9 mouse cellular contexts compared by ENCODE assay signal in the genomic region with DNA sequence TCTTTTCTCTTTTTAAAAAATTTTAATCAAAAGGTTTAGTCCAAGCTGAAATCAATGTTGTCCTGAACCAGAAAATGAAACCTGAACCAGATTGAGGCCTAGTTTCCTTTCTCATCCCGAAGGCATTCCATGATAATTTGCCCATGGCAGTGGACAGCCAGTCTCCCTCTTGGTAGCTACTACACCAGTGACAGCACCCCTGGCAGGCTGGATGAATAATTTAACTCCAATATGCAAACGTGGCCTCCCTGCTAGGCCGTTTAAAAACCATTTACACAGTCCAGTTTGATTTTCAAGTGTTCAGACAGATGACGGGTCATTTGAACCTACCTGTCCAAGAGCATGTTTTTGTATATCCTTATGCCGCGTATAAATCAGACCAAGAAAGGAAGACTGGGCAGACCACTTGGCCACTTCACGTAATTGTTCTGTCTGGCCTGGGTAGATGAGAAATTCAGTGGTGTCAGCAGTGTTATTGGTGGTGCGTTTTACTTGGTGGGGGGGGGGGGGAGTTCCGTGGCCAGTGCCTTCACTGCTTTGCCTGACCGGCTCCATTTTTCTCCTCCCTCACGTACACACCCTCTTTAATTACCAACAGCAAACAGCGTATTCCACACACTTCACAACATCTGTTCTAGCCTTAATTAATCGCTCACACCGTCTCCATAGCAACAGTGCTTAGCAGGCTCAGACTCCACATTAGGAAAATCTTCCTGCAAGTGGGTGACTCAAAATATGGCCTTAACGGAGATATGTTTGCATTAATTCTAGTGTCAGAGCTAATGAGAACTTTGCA.
DNase-seq lines count a peak whose midpoint lies in the region; ATAC-seq lines count a peak whose summit lies in the region.
"Had no signal": no experiment of that assay in that cellular context is flagged by ENCODE, and none has a peak within 500 bp of the region (broad histone marks: within the 10 kb centered on the region; RNA-seq: fewer than 3 reads in every experiment).

No protein-coding gene starts in this region.

- ATAC-seq in neural tube, embryonic 11.5 days (ENCODE audit: insufficient read depth, low FRiP score, low TSS enrichment): peak; percentile 68
- peak; percentile 87 for ATAC-seq in forebrain, embryonic 16.5 days
- ATAC-seq: Patski had no signal

- no peaks in the 10 kb centered on the region for H3K9me3 ChIP-seq in neural tube, embryonic 11.5 days (ENCODE audit: control insufficient read depth, low read length)
- no peaks in the 10 kb centered on the region for H3K9me3 ChIP-seq in forebrain, embryonic 16.5 days (ENCODE audit: control insufficient read depth, low read length)
- H3K9me3 ChIP-seq in limb, embryonic 10.5 days (replicated peaks): no peaks in the 10 kb centered on the region

- 54% methylated on average over 15 of the region's 15 CpGs for WGBS in neural tube, embryonic 11.5 days
- 7% methylated on average over 15 of the region's 15 CpGs for whole genome bisulfite sequencing in forebrain, embryonic 16.5 days
- 45% methylated on average over 15 of the region's 15 CpGs for WGBS in limb, embryonic 10.5 days

- no peaks in the 10 kb centered on the region for H3K36me3 ChIP-seq in neural tube, embryonic 11.5 days (ENCODE audit: control insufficient read depth, insufficient read depth, low read length)
- no peaks in the 10 kb centered on the region for H3K36me3 ChIP-seq in forebrain, embryonic 16.5 days (ENCODE audit: control insufficient read depth, insufficient read depth)
- H3K36me3 ChIP-seq in limb, embryonic 10.5 days: no peaks in the 10 kb centered on the region

- H3K4me2 ChIP-seq in neural tube, embryonic 11.5 days (ENCODE audit: low read depth): no peak overlapping the region
- peak overlapping the region; percentile 19 for H3K4me2 ChIP-seq in forebrain, embryonic 16.5 days (ENCODE audit: low read length)

- H3K27me3 ChIP-seq in neural tube, embryonic 11.5 days (ENCODE audit: control insufficient read depth, insufficient read depth, low read length): no peaks in the 10 kb centered on the region
- no peaks in the 10 kb centered on the region for H3K27me3 ChIP-seq in forebrain, embryonic 16.5 days (replicated peaks; ENCODE audit: control insufficient read depth, insufficient read depth, low read length)
- no peaks in the 10 kb centered on the region for H3K27me3 ChIP-seq in limb, embryonic 10.5 days (ENCODE audit: low read depth, poor library complexity, severe bottlenecking)
- H3K27me3 ChIP-seq: Patski had no signal

- no peak overlapping the region for H3K4me3 ChIP-seq in neural tube, embryonic 11.5 days (ENCODE audit: low read depth, low read length)
- no peak overlapping the region for H3K4me3 ChIP-seq in forebrain, embryonic 16.5 days (replicated peaks; ENCODE audit: low read length)
- no peak overlapping the region; the same call in 1 of the 2 replicates for H3K4me3 ChIP-seq in limb, embryonic 10.5 days

- H3K4me1 ChIP-seq in neural tube, embryonic 11.5 days (ENCODE audit: control insufficient read depth, insufficient read depth, low read length): peaks cover 6% of the 10 kb centered on the region; the same call in 1 of the 2 replicates
- H3K4me1 ChIP-seq in forebrain, embryonic 16.5 days (replicated peaks; ENCODE audit: control insufficient read depth, insufficient read depth, low read length): peaks cover 26% of the 10 kb centered on the region
- peaks cover 43% of the 10 kb centered on the region for H3K4me1 ChIP-seq in limb, embryonic 10.5 days

- no peak overlapping the region for H3K9ac ChIP-seq in neural tube, embryonic 11.5 days (ENCODE audit: low read length)
- H3K9ac ChIP-seq in forebrain, embryonic 16.5 days (replicated peaks; ENCODE audit: low read depth, low read length): no peak overlapping the region

- no peak overlapping the region for H3K27ac ChIP-seq in neural tube, embryonic 11.5 days (ENCODE audit: low read depth, low read length)
- peak overlapping the region; percentile 89 for H3K27ac ChIP-seq in forebrain, embryonic 16.5 days (ENCODE audit: low read length)
- H3K27ac ChIP-seq in limb, embryonic 10.5 days: peak overlapping the region; percentile 57; the same call in 1 of the 2 replicates

- peak; percentile 21 for DNase-seq in neural tube, embryonic 11.5 days (ENCODE audit: low spot score)
- no peak for DNase-seq in neural tube, embryonic 10.5 days (ENCODE audit: extremely low spot score, low spot score)
- DNase-seq in limb, embryonic 10.5 days (ENCODE audit: low spot score): peak; percentile 47
- DNase-seq in retina, postnatal 7 days (ENCODE audit: low read depth, low spot score): peak; percentile 36
- DNase-seq in urinary bladder, postnatal 25 days (ENCODE audit: low spot score): no peak
- DNase-seq in adrenal gland, postnatal 4 days (ENCODE audit: low spot score in 2 of 2): no peak
- DNase-seq: cerebellum, adult 9-11 months had no signal

Comparison
In these comparisons a context has a peak if more than half of its experiments do, and no peak if none do; other contexts are left out.
1. DNase-seq: peak in neural tube, embryonic 11.5 days (single experiment), limb, embryonic 10.5 days (single experiment) and retina, postnatal 7 days (single experiment); none in neural tube, embryonic 10.5 days (single experiment), urinary bladder, postnatal 25 days (single experiment) and adrenal gland, postnatal 4 days (0 of 2).